Mouse (Mus musculus): ENCODE results near the gene Zfp335.
"Not testable (repeated sequence)": the region's sequence is repeated elsewhere in the genome, so short reads cannot be mapped to it uniquely, and the experiment has no call there.

The Zfp335 gene

DNA sequence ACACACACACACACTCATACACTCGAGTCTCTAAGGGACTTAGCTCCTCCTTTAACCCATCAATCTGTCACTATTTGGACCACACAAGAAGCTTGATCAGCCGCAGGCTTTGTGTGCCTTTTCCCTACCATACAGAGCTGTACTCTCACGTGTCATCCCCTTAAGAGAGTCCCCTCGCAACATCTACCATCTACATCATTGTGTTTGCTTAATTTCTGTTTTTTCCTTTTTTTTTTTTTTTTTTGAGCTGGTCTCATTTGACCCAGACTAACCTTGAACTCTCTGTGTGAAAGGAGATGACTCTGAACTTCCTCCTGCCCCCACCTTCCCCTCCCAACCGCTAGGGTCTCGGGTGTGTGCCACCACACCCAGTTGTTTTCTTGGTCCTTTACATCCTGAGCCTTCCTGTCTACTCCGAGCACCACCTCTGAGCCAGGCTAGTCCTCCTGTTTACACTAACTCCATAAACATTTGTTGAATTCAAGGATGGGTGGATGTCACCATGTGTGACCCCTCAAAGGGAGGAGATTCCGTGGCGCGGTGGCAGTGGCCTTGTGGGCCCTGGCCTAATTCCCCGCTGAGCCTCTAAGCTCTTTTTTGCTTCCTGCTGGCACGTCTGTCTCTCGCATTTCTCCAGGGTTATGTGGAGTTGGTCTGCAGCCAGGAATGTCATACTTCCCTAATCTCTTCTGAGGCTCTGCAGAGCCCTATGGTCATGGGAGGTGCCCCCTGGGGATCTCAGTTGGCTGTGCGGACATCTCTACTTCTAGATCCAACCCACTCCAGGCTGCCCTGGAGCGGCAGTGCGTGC is 44.6 kb downstream of the Zfp335 start:
- peak; percentile 29 to 35 for DNase-seq

DNA sequence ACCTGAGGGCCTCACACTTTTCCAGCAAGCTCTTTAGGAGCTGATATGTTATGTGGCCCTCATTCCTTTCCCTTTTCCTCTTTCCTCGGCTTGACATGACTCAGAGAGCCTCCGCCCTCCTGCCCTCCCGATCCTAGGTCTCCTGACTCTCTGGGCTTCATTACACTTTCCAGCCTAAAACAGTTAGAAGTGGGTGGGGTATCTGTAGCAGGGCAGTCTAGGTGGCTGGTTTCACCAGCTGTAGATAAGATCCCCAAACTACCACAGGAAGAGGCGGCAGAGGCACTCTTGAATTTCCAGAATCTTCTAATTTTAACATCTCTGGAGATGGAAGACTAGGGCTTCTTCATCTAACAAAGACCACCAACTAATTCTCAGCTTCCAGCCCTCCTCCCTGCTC is 47.0 kb downstream of the Zfp335 start:
- no peak for DNase-seq

DNA sequence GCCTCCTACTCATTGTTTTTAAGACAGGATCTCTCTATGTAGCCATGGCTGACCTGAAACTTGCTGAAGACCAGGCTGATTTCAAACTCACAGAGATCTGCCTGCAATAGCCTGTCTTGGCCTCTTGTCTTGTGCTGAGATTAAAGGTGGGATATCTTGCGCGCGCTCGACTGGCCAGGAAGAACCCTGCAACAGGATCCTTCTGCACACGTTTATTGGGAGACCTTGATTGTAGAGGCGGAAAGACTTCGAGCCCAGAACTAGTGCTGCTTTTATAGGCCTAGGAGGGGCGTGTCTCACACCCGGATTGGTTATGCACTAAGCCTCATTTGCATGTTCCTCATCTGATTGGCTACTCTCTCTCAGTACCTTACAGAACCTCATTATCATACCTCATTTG is 48.1 kb downstream of the Zfp335 start:
- not testable (repeated sequence) for DNase-seq

DNA sequence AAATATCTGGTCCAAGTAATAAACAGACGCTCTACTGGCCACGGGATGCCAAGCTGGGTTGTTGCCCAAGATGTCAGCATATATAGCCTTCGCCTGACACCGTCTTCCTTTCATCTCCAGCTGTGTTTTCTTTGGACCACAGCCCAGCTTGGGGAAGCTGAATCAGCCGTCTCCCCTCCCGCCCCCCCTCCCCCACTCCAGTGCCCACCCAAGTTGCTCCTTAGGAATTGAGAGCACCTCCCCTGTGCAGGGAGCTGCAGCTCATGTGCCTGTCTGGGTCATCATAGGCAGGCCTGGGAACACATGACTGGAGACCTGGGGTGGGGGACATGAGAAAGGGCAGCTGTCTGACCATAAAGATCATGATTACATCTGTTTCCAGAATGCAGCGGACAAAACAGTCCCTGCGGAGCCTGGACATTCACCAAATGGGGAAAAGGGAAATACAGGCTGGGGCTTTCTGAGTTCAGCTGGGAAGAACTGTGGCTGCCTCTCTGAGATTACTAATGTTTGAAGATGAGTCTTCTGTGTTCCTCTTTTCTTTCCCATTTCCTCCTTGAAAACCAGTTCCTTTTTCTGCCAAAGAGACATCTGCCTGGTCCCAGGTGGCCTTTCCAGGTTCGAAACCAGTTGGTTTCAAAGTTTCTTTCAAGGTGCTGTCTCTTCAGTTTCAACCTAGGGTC is 49.2 kb downstream of the Zfp335 start:
- DNase-seq, result peak; percentile 35 to 46

DNA sequence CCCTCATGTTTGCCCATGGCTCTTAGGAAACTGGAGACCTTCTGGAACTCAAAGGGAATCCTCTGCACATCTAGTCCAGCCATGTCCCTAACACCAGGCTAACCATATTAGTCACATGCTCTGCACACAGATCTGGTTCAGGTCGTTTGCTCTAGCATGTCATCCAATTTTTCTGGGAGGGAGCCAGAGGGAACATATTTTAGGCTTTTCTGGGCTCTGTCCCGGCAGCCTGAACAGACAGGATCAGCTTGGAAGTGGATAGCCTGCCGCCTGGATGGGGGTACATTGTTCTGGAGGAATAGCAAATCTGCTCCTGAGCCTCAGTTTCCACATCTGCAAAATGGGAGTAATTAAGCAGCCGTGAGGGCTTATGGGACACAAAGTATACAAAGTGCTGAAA is 50.5 kb downstream of the Zfp335 start:
- DNase-seq, result no peak

DNA sequence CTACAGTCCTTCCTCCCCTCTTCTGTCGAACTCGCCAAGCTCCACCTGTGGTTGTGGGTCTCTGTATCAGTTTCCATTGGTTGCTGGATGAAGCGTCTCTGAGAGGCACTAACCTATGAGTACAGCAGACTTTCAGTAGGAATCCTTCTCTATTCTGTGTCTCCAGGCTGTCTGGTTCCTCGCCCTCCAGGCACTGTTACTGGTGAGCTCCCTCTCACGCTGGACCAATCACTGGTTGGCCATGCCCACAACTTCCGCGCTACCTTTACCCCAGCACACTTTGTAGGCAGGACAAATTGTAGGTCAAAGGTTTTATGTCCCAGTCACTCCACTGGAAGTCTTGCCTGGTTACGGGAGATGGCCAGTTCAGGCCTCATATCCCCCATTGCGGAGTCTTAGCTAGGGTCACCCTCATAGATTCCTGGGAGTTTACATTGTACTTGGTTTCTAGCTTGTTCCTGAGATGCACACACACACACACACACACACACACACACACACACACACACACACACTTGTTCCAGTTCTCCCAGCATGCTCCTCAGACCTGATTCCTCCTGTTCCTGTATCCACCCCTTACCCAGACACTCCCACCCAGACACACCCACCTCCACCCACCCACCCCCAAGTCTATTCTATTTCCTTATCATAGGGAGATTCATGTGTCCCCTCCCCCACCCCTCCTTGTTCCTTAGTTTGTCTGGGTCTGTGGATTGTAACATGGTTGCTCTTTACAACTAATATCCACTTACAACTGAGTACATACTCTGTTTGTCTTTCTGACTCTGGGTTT is 51.7 kb downstream of the Zfp335 start:
- no peak for DNase-seq

DNA sequence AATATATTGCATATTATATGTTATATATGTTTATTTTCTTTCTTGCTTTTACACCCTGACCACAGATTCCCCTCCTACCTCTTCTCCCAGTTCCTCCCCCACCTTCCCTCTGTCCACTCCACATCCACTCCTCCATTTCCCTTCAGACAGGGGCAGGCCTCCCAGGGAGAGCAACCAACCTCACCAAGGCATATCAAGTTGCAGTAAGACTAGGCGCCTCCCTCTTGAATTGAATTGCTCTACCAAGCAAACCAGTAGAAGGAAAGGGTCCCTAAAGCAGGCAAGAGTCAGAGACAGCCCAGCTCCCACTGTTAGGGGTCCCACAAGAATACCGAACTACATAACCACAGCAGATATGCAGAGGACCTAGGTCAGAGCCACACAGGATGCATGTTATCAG is 52.4 kb downstream of the Zfp335 start:
- no peak for DNase-seq

DNA sequence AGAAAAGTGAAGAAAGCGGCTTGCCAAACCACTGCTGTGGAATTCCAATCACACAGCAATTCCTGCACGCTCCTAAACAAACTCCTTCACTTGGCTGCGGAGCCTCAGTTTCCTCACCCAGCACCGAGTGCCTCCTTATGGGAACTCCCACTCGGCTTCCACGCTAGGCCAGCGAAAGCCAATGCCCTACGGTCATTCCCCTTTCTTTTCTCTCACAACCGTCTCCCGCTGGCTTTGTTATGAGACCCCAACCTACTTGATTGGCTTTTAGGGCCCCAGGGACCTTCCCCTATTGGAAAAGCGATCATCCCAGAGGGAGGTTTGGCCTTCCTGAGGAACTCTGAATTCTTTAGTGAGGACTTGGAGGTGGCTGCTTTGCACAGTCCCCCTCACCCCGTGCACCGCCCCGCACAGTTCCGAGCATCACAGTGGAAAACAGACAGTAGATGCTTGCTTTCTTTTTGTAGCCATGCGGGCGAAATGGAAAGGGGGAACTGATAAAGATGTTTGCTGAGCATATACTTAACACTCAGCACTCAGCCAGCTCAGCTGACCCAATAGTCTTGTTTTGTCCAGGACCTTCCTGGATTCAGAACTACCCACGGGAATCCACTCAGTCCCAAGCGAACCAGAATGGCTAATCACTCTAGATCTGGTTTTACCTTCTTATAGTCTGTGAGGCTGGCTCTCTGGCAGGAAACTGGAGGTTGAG is 53.6 kb downstream of the Zfp335 start:
- DNase-seq, result peak in 1 of 2 experiments; percentile 11

DNA sequence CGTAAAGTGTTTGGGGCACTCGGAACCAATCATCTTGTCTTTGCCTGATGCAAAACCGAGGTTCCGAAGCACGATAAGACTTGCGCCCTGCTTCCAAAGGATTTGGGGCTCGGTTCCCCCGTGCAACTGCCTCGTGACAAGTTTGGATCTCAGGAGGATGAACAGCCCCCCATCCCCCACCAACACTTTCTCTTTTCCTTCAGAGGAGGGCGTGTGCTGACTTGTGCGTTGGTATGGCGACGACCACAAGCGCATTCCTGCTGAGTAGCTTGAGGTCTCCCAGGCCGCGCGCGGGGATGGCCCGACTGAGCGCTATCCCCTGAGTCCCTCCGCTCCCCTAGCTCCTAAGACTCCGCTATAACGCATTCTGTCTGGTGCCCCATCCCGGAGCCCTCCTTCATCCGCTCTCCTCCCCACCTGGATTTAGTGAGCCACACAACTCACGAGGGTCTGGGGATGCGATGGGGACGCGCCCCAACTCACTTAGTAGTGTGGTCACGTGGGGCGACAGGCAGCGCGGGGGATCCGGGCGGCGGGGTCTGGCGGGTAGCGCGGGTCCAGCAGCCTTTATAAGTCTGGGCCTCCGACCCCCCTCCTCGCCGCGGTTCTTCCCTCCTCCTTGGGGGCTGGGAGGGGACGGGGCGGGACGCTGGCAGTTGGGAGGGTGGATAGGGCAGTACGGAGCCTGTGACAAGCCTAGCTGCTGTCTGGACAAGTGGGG is 54.3 kb downstream of the Zfp335 start, which contains the start of gene Pltp:
Gene Pltp (minus strand): TSS at position 611 of the 721 bp plus-strand sequence.
- DNase-seq, result peak; percentile 50 to 56

DNA sequence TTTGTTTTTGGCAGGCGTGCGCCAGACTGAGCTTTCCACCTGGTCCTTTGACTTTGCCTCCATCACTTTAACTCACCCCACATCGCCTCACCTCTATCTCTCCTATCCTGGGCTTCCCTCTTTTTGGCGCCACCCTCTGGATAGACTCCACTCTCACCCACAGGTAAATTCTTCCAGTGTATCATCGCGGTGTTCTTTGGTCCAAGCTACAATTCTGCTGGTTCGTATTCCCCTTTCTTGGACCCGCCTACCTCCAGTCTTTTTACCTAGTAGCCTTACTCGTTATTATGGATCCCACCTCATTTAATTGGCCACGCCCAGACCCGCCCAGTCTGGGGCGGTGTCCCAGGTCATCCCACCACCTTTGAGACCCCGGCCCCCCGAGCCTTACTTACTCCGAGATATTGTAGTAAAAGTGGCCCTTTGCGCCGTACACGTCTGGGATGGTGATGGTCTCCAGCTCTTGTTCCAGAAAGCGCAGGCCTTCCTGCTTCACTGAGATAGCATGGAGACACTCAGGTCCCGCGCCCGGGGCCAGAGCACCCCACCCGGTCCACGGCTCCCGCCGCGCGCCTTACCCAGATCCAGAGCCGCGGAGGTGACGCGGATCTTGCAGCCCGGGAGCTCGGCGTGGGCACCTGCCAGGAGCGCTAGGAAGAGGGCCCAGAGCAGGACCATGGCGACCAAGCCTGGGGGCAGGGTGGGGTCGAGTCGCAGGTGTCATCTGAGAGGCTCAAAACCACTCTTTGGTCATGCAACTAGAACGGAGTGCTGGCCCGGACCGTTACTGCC is 55.1 kb downstream of the Zfp335 start:
- peak in 1 of 2 experiments; percentile 44 for DNase-seq

DNA sequence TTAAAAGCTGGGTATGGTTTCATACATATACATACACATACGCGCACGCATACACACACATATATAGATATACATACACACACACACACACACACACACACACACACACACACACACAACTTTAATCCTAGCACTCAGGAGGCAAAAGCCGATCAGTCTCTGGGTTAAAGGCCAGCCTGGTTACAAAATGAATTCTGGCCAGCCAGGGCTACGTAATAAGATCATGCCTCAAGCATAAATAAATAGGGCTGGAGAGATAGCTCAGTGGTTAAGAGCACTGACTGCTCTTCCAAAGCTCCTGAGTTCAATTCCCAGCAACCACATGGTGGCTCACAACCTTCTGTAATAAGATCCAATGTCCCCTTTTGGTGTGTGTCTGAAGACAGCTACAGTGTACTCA is 56.0 kb downstream of the Zfp335 start:
- DNase-seq, result not testable (repeated sequence)

DNA sequence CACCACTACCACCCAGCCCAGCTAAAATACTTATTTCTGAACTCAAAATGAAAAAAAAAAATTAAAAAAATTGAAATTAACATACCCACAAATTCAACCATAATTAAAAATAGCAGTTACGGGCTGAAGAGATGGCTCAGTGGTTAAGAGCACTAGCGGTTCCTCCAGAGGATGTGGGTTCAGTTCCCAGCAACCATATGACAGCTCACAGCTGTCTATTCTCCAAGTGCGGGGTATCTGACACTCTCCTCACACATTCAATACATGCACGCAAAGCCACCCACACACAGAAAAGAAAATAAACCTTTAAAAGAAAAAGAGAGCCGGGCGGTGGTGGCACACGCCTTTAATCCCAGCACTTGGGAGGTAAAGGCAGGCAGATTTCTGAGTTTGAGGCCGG is 61.5 kb downstream of the Zfp335 start:
- peak in 1 of 2 experiments; percentile 15 for DNase-seq

DNA sequence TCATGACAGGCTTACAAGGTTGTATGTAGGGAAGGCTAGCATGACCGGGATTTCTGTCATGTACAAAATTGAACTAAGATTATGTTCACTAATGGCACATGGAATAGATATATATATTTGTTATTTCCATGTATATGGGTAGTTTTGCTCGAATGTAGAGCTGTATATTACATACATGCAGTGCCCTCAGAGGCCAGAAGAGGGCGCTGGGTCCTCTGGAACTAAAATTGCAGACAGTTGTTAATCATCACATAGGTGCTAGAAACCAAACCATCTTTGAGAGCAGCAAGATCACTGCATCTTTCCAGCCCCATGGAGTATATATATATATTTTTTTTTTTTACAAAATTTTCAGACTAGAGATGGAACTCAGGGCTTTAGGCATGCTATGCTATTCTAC is 65.8 kb downstream of the Zfp335 start:
- peak; percentile 70 to 72 for DNase-seq
